Mouse (Mus musculus) thymus, postnatal 4 days (tissue): ENCODE measurements around the gene Gm28051.

Experiments
- DNase-seq: peaks from one replicate; pipeline ENCODE4 v3.0.0; 2021

Gm28051 gene

DNA sequence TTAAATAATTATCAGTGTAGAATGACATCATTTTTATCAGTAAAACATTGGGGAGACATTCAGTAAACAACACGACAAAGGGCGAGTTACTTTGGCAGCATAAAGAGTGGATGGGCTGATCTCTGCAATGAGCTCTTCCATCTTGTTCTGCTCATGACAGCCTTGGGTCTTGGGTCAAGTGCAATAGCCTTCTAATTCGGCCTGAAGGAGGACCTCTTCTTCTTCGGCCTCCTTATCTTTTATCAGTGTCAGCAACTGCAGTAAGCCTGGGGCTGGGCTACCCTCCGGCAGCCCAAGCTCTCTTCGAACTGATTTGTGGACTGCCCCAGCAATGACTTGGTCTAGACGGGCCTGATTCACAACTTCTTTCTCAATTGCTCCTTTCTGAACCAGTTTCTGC is 15.5 kb downstream of the Gm28051 start:
- no peak for DNase-seq

DNA sequence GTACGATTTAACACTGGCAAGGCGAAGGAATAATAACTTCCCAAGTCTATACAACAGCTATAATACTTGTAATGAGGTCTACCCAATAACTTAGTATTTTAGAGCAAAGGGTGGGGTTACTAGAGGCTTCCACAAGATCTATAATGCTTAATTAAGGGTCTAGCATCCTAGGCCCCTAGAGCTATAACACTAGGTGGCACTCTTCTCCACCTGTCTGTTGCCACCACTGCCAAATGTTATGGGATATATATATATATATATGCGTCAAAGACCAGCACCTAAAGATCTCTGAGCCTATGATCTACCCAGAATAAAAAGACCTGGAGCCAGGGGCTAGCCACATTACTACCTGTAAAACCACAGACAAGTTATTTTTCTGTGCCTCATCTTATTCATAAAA is 17.3 kb downstream of the Gm28051 start:
- peak; percentile 30 for DNase-seq

DNA sequence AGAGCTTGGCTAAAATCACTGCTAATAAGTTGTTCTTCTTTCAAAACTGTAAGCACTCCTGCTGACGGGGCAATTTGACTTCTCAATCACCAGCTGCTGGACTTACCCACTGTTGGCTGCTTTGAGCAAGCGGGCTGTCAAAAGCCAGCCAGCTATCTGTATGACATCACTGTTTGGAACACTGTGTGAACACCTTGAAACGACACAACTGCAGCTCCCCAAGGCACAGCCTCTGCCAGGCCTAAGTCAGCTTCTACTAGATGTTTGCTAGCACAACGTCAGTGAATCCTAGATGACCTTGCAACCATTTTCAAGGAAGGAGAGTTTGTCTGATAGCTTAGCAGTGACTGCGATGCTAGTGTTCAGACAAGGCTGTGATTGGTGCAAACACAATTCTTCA is 18.5 kb downstream of the Gm28051 start:
- no peak for DNase-seq

DNA sequence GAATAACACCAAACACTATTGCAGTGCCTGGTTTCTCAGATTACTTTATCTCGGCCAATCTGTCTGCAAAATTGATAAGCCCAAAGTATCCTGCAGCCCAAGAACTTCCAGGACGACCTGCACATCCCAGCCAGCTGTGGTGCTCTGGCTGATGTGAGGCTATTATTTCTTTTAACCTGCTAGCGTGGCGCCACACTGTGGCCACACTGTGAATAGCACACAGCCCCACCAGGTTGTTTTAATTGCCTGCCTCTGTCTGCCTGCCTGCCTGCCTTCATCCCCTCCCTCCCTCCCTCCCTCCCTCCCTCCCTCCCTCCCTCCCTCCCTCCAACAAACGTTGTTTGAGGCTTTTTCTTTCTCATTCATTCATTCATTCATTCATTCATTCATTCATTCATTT is 24.2 kb downstream of the Gm28051 start:
- peak; percentile 87 for DNase-seq

DNA sequence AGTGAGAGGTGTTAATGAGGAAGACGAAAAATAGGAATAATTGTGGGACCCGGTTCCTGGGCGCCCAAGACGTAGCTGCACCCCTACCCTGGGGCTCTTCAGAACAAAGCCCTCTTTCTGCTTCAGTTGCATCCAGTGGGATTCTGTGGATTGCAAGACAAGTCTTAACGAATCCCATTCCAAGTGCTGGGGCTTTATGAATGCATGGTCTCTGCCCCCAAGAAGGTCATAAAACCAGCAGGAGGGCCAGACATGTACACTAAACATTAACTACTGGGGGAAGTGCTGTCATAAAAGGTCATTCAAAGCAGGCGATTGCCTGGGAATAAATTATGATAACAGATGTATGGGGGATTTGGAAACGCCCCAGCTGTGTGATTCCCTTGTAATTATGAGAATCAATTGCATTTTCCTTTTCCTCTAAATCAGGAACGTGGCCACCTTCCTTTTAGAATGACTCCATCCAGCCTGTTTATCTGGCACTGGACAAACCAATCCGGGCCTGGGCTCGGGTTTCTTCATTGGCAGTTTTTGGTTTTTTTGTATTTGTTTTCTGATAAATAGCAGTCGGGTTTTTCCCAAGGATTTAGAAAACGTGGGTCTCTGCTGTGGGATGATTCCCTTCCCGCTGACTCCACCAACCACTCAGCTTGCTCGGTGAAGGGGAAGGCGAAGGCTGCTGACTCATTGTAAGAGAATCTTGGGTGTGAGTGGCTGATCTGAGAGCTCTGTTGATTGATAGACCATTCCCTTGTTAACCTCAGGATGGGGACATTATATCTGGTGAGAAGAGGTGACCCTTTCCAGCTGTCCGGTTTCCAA is 26.6 kb downstream of the Gm28051 start:
- DNase-seq, result no peak

DNA sequence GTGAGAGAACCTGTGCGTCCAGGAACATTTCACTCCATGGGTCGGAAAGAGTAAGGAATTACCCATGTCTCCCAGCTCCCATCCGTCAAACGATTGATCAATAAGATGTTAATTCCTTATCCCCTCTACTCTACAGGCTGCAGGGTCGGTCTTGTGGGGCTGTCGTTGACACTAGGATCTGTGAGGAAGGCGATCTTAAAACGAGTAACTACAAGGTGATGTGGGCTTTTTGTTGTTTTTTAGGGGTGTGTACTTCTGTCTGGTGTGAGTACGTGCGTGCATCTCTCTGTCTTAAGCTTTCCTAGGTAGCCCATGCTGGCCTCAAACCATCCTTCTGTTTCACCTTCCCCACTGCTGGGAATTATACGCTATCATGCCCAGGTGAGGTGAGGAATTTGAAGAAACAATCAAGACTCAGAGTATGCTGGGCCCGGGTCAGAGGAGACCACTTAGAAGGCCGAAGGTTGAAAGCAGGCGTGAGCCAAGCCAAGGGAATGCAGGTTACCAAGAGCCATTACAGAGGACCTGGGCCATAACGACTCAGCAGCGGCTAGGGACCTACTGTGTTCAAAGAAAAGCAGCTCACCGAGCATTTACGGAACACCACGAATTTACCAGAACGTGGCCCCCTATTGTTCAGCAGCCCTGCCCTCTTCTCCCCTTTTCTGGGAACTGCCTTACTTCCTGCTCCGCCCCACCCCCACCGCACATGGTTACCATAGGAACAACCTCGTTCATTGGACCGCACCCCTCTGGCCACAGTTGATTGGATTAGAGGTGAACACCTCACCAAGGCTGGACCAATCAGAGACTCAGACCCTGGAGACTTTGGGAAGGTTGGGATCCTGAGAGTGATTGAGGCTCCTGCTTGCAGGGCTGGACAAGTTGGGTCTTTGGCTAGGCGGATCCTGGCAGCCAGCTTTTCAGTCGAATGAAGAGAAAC is 27.4 kb downstream of the Gm28051 start:
- DNase-seq, result peak; percentile 82

DNA sequence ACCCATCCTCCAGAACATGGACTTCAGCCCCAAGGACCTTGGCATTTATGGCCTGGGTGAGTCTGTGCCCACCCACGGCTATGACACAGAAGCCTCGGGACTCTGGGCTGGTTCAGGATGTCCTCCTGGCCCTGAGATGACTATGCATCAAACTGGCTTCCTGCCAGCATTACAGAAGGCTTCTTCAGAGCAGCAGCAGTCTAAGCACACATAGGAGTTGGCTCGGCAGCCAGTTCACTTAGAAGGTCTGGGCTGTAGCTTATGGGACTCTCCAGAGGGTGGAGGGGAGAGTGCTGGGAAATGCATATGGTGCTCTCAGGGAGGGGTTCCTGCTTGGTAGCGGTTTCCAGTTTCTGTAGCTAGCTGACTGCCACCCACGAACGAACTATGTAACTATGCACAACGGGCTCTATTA is 31.8 kb downstream of the Gm28051 start:
- DNase-seq, result no peak

DNA sequence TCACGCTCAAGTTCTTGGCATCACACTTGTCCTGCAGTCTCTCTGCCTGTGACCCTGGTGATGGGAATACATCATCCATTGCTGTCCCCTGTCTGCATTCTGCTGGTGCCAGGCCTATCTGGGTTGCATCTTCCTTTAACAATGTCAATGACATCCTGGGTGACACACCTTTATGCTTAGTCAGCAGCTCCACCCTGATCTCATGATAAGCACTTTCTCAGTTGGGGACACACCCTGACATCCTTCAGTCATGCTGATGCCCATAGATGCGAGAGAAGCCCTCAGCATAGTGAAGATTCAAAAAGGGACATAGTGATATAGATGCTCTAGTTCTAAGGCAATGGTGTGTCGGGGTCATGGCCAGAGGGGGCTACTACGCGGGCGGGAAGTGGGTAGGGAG is 32.4 kb downstream of the Gm28051 start:
- DNase-seq, result no peak

DNA sequence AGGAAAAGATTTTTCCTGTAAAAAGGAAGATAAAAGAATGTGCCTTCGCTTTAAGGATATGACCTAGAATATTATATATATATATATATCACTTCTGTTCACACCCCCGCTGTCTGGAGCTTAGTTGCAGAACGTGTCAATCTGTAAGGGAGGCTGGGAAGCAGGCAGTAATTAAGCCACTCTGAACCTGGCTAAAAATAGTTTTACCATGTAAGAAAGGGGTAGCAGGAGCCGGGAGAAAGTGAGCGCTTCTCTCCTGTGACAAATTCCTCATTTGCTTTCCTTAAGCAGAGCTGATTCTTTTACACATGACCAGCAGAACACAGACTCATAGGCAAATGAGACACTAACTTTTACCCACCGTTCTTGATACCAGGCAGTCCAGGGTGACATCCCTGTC is 33.7 kb downstream of the Gm28051 start:
- DNase-seq, result no peak

DNA sequence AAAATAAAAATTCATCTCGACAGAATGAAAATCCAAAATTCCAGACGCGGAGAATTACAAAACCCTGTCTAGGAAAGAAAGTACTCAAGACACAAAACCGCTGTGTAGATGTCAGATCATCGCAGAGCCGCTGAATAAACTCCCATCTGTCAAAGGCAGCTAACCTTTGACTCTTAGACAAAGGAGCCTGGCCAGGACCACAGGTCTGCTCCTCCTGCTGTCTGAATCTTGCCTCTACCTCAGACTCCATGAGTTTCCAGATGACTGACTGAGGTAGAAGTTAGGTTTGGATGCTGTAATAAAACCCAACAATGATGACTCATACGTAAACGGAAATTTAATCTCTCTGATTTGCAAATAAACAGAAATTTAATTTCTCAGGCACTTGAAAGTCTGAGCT is 34.6 kb downstream of the Gm28051 start:
- DNase-seq, result no peak

DNA sequence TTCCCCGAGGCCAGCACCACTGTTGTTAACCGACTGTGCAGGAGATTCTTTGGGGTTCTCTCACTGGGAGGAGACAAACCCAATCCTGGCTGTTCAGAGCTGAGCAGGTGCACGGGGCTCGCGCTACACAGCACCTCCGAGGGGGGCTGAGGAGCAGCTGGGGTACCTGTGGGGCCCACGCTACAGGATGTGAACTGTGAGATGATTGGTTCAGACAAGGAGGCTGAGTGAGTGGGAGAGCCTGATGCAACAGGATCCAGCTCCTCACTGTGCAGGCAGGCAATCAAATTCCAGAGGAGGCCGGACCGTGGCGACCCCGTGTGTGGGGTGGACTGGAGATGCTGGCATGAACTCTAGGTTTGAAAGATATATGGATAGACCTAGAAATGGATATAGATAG is 35.1 kb downstream of the Gm28051 start:
- peak; percentile 71 for DNase-seq

DNA sequence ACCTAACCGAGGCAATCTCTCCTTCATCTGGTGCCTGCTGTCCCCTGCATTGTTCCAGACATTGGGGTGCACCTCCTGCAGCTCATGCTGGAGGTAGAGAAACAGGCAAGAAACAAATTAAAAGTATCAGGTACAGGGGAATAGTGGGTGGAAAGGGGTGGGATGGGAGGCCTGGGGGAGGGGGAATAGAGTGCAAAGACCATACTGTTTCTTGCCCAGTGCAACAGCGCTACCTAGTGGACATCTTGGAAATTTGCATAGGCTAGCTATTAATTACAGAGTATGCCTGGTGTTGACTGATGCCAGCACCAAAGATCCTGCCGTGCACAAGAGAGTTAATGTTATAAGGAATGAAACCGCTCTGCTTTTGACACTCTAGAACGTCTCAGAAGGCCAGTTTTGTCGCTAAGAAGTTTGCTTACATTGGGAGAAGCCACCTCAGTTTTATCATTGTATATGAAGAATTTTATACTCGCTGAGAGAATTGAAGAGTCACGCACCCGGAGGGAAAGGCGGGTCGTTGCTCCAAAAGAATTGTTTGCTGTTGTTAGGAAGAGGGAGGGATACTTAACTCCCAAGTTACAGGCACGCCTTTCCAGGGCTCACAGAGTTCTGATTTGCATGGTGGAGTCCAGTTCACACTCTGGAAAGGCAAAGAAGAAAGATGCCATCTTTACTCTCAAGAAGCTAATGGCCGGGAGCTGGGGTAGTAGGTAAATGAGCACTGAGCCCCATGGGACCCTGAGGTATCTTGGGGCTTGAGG is 37.8 kb downstream of the Gm28051 start:
- peak; percentile 72 for DNase-seq

DNA sequence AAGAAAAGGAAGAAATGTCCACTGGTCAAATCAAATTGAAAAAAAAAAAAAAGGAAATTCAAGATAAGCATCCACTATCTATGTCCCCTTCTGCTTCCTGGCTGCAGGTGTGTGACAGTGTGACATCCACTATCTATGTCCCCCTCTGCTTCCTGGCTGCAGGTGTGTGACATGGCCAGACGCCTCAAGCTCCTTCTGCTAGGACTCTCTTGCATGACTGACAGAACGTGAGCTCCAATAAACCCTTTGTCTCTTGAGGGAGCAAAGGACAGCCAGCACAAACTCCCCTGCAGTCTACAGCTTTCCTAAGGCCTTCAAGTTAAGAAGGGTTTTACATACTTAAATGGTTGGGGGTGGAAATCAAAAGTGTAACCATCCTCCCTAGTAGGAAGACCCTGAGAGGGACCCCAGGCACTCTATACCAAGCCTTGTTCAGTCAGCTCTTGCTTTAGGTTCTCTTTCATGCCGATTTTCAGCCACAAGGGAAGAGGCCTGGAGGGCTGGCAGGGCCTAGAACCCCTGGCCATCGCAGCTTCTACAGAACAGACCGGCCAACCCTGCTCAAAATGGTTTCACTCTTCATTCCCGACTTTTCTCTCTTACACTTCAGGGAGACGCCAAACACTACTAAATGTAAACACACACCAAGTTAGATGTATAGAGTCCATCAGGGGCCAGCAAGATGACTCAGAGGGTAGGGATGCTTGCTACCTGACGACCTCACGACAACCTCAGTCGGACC is 42.7 kb downstream of the Gm28051 start:
- DNase-seq, result no peak

DNA sequence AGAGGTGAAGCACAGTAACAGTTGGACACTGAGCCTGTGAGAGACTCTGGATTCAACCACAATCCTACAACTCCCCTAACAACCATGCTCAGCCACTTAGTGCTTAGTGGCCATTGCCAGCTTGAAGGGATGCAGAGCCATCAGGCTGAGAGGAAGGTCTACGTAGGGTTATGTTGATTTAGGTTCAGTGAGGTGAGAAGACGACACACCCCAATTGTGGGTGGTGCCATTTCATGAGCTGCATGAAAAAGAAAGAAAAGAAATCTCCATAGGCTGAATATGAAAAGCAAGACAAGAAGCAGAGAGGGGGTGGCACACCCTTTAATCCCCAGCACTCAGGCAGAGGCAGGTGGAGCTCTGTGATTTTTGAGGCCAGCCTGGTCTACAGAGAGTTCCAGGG is 43.4 kb downstream of the Gm28051 start:
- DNase-seq, result no peak

DNA sequence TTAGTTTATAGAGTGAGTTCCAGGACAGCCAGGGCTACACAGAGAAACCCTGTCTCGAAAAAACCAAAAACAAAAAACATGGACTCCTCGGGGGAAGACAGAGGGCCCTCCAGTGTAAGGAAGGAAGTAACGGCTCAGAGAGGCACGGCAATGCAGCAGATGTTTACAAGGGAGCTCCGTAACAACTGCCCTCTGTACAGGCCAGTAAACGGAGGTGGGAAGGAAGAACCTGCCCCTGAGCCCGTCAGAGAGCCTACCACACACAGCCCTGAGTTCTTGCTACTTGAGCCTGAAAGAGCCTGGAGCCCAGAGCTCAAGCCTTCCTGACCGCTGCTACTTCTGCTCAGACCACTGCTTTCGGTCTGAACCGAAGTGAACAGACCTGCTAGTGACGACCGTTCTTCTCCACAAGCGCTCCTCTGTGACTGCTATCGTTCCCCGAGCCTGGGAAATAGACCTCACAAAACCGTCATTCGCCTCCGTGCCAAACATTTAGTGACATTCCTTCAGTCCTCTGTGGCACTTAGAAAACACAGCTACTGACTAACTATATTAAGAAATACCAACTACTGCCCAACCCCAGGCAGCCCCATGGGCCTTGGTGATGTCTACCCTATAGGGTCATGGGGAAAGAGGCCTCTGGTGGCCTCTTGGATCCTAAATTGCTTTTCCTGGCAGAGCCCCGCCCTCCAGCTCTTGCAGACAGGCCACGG is 44.3 kb downstream of the Gm28051 start:
- DNase-seq, result no peak

DNA sequence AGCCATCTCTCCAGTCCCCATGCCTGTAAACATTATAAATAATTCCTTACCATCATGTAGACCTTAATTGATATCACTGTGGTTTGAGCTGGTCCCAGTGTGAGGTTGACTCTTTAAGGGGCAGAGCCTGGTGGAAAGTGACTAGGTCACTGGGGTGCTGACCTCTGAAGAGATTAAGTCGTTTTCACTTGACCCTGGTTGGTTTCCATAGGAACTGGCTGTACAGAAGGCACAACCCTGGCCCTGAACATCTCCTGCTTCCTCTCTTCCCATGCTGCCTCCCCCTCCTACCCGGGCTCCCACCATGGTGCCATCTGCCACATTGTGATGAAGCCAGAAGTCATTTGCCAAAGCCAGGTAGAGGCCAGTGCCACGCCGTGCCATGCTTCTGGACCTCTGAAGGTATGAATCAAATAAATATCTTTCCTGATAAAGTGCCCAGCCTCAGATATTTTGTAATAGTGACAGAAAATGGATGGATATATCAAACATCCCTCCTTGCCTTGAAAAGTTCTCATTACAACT is 46.7 kb downstream of the Gm28051 start:
- no peak for DNase-seq

DNA sequence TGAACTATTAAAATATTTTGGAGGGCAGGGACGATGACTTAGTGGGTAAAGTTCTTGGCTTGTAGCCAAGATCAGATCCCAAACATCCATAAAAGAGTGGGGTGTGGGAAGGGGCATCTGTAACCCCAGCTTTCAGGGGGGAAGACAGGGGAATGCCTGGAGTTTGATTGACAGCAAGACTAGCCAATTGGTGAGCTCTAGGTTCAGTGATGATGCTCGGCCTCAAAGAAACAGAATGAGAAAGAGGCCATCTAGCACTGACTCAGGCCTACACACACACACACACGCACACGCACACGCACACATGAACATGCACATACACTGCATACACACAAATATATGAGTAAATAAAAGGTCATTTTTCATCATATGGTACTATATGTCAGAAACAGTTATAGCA is 47.7 kb downstream of the Gm28051 start:
- DNase-seq, result no peak

DNA sequence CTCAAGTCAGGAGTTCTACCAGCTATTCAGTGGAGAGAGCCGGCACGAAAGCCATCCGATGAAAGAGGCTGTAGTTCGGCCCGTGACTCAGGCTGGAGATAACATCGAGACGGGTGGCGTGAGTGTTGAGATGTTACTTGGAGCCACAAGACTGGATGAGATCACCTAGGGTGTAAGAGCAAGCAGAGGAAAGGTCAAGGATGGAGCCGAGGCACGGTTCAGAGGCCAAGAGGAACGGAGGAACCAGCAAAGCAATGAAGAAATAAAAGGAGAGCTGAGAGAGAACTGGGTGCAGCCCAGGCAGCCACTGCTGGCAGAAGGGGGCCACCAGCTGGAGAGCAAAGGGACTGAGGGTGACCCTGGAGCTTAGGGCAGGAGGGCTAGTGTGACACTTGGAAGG is 49.3 kb downstream of the Gm28051 start:
- DNase-seq, result peak; percentile 43

DNA sequence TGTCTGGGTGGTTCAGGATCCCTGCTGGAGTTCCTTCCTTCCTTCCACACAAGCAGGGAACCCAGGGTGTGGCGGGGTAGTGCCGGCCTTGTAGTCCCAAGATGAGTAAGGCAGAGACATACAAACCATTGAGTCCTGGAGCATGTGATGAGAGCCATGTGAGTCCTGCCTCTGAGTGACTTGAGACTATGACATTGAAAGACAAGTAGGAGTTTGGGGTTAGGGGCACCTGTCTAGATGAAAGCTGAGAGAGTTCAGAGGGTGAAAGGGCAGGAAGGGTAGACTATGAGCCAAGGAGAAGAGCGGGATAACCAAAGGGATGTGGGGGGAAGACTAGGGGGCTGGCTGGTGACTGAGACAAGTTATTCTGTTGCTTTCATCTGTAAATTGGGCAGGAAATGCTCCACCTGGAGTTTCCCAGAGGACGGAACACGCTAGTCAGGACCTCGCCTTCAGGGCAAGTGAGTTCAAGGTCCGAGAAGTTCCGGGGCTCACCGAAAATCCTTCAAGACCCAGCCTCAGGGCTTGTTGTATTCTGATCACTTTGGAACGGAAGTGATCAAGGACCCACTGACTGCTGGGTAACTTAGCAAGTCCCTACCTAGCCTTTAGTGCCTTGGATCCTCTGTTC is 50.6 kb downstream of the Gm28051 start:
- DNase-seq, result peak; percentile 7

DNA sequence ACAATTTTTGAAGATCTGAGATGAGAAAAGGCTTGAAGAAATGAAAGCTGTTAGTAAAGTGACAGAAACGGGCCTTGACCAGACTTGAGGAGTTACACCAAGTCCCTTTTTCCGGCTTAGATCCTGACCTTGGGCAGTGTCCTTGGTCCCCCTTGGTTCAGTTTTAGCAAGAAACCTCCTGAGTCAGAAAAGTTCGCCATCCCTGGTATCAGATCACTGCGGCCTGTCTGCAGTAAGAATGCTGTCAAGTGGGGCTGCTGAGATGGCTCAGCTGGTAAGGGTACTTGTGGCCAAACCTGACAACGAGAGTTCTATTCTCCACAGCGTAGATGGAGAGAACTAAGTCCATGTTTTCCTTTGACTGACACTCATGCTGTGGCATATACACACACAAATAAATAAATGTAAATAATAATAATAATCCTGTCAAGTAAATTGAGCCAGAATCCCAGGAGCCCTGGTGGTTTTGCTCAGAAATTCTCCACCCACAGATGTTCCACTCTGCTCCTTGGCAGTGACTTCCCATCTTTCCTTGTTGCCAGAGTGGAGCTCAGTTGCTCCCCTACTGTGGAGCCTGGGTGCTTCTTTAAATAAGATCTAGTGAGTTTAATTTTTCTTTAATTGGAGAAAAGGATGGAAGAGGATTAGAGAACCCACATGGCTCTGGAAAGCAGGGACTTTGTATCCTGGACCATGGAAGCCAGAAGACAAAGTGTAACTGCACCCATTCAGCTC is 51.5 kb downstream of the Gm28051 start:
- DNase-seq, result peak; percentile 13
